Mouse (Mus musculus): ENCODE data around the gene Tyw1. TPM values are rescaled to one million over a fixed set of nuclear protein-coding genes. Genes with fewer than 3 reads are reported as not detected.
A peak's percentile ranks its signal among the peaks of the same experiment; 100 is the strongest.

The Tyw1 gene
- polyA plus RNA-seq, 1 experiment from 2014 or later, result 32.5 TPM

DNA sequence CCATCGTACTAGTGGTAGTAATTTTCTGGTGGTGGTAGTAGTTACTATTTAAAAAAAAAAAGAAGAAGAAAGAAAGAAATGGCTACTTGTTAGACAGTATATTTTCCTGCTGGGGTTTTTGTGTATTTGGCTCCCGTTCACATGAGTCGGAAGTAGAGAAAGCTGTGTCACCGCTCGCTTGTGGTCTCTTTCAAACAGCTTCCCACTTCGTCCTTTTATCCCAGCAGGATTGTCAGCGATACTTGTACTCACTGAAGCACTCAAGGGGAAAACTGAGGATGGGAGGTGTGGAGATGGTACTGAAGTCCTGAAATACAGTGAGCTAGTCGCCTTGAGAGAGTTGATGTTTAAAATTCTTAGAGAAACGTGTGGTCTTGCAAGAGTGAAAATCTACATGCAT is 72.9 kb downstream of the Tyw1 start:
- H3K27me3 ChIP-seq (ENCODE audit: poor library complexity, severe bottlenecking), result no peaks in the 10 kb centered on the region
- no peak overlapping the region for H3K4me3 ChIP-seq
- no peaks in the 10 kb centered on the region; the same call in 1 of the 2 replicates for H3K4me1 ChIP-seq
- H3K27ac ChIP-seq, result no peak overlapping the region
- H3K9me3 ChIP-seq, result peaks cover 11% of the 10 kb centered on the region
- WGBS, result 89% methylated on average over 9 of the region's 9 CpGs
- no peak for DNase-seq (ENCODE audit: extremely low spot score, low spot score)
- H3K36me3 ChIP-seq (replicated peaks), result peaks cover 48% of the 10 kb centered on the region

GRCm38 (mm10) chr5:130329889-130330288 is 74.5 kb downstream of the Tyw1 start:
- Histone ChIP-seq H3K27me3 (ENCODE audit: poor library complexity, severe bottlenecking) (no peaks in the 10 kb centered on the region; the same call in 1 of the 2 replicates), H3K9me3 (0 out of 2 replicates have a peak, but pooled peaks cover under 1% of the 10 kb centered on the region), H3K4me1 (no peaks in the 10 kb centered on the region; the same call in 1 of the 2 replicates), H3K4me3 (no peak overlapping the region), H3K36me3 (replicated peaks) (peaks cover 43% of the 10 kb centered on the region), H3K27ac (no peak overlapping the region)
- WGBS, result 82% methylated on average over 2 of the region's 2 CpGs
- no peak for DNase-seq (ENCODE audit: extremely low spot score, low spot score)

DNA sequence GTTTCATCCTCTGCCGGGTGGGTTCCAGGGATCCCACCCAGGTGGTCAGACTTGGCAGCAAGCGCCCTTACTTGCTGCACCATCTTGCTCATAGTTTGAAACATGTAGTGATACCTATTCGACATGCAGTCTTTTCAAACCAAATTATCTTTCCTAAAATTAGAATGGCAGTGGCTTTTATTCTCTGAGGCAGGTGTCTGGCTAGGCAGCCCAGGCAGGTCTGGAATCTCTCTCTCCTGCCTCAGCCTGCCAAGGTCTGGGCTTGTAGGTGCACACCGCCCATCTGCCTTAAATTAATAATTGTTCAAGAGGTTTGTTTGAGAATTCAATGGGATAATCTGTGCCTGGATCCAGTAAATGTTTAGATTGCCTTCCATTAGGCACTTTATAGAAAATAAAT is 75.4 kb downstream of the Tyw1 start:
- Histone ChIP-seq H3K36me3 (replicated peaks) (peaks cover 43% of the 10 kb centered on the region), H3K9me3 (peaks cover 6% of the 10 kb centered on the region), H3K27ac (no peak overlapping the region), H3K4me3 (no peak overlapping the region), H3K27me3 (ENCODE audit: poor library complexity, severe bottlenecking) (peaks cover 6% of the 10 kb centered on the region; the same call in 1 of the 2 replicates), H3K4me1 (no peaks in the 10 kb centered on the region; the same call in 1 of the 2 replicates)
- WGBS, result 90% methylated on average over 4 of the region's 4 CpGs
- DNase-seq (ENCODE audit: extremely low spot score, low spot score), result no peak

DNA sequence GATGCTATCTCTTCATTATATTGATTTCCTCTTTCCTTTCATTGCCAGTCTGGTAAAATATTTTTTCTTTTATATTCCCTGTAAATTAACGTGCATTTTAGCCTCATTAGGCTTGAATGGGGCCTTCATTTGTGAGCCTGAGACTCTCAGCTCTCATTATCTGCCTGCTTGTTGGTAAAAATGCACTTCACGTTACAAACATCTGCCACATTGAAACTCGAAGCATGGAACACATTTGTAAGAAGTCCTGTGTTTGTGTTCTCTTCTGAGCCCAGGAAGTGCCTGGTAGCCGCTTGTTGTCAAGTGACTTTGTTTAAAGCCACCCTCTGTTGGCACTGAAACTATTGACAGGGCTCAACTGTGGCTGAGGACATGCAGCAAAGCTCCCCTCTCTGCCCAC is 75.8 kb downstream of the Tyw1 start:
- no peaks in the 10 kb centered on the region; the same call in 1 of the 2 replicates for H3K4me1 ChIP-seq
- H3K27me3 ChIP-seq (ENCODE audit: poor library complexity, severe bottlenecking), result peaks cover 10% of the 10 kb centered on the region; the same call in 1 of the 2 replicates
- peaks cover 6% of the 10 kb centered on the region for H3K9me3 ChIP-seq
- DNase-seq (ENCODE audit: extremely low spot score, low spot score), result no peak
- 83% methylated on average over 4 of the region's 4 CpGs for WGBS
- H3K27ac ChIP-seq, result peak overlapping the region; percentile 60; the same call in 1 of the 2 replicates
- peaks cover 43% of the 10 kb centered on the region for H3K36me3 ChIP-seq (replicated peaks)
- H3K4me3 ChIP-seq, result no peak overlapping the region

- no peaks in the 10 kb centered on the region; the same call in 1 of the 2 replicates for H3K4me1 ChIP-seq
- no peak for DNase-seq (ENCODE audit: extremely low spot score, low spot score)
- no peak overlapping the region for H3K27ac ChIP-seq
- H3K36me3 ChIP-seq (replicated peaks), result peaks cover 47% of the 10 kb centered on the region
- peaks cover 22% of the 10 kb centered on the region; the same call in 1 of the 2 replicates for H3K27me3 ChIP-seq (ENCODE audit: poor library complexity, severe bottlenecking)
- H3K4me3 ChIP-seq, result no peak overlapping the region
- 95% methylated on average over 7 of the region's 7 CpGs for WGBS
- peaks cover 6% of the 10 kb centered on the region for H3K9me3 ChIP-seq
Measured at GRCm38 (mm10) chr5:130333566-130333965, 78.1 kb downstream of the Tyw1 start.

GRCm38 (mm10) chr5:130333971-130334370 is 78.6 kb downstream of the Tyw1 start:
- Histone ChIP-seq H3K4me1 (no peaks in the 10 kb centered on the region; the same call in 1 of the 2 replicates), H3K4me3 (no peak overlapping the region), H3K27me3 (ENCODE audit: poor library complexity, severe bottlenecking) (peaks cover 22% of the 10 kb centered on the region; the same call in 1 of the 2 replicates), H3K36me3 (replicated peaks) (peaks cover 43% of the 10 kb centered on the region), H3K27ac (no peak overlapping the region), H3K9me3 (peaks cover 6% of the 10 kb centered on the region)
- no peak for DNase-seq (ENCODE audit: extremely low spot score, low spot score)
- 91% methylated on average over 11 of the region's 11 CpGs for WGBS

GRCm38 (mm10) chr5:130335462-130335861 is 80.0 kb downstream of the Tyw1 start:
- peaks cover 47% of the 10 kb centered on the region for H3K36me3 ChIP-seq (replicated peaks)
- H3K27ac ChIP-seq, result no peak overlapping the region
- peaks cover 33% of the 10 kb centered on the region for H3K27me3 ChIP-seq (ENCODE audit: poor library complexity, severe bottlenecking)
- H3K9me3 ChIP-seq, result peaks cover 6% of the 10 kb centered on the region
- no peaks in the 10 kb centered on the region; the same call in 1 of the 2 replicates for H3K4me1 ChIP-seq
- DNase-seq (ENCODE audit: extremely low spot score, low spot score), result no peak
- WGBS, result 96% methylated on average over 4 of the region's 4 CpGs
- no peak overlapping the region for H3K4me3 ChIP-seq

GRCm38 (mm10) chr5:130340656-130341055 is 85.2 kb downstream of the Tyw1 start:
- H3K4me1 ChIP-seq, result no peaks in the 10 kb centered on the region
- no peak for DNase-seq (ENCODE audit: extremely low spot score, low spot score)
- H3K27ac ChIP-seq, result no peak overlapping the region
- peaks cover 47% of the 10 kb centered on the region for H3K27me3 ChIP-seq (ENCODE audit: poor library complexity, severe bottlenecking)
- WGBS, result 96% methylated on average over 15 of the region's 15 CpGs
- no peaks in the 10 kb centered on the region; the same call in 1 of the 2 replicates for H3K9me3 ChIP-seq
- peaks cover 72% of the 10 kb centered on the region for H3K36me3 ChIP-seq (replicated peaks)
- no peak overlapping the region for H3K4me3 ChIP-seq

- Histone ChIP-seq H3K4me3 (no peak overlapping the region), H3K36me3 (replicated peaks) (peaks cover 45% of the 10 kb centered on the region), H3K27ac (no peak overlapping the region), H3K9me3 (peaks cover 14% of the 10 kb centered on the region; the same call in 1 of the 2 replicates), H3K27me3 (ENCODE audit: poor library complexity, severe bottlenecking) (peaks cover 24% of the 10 kb centered on the region), H3K4me1 (no peaks in the 10 kb centered on the region)
- 96% methylated on average over 7 of the region's 7 CpGs for WGBS
- no peak for DNase-seq (ENCODE audit: extremely low spot score, low spot score)
Measured at GRCm38 (mm10) chr5:130344999-130345398, 89.6 kb downstream of the Tyw1 start.

GRCm38 (mm10) chr5:130345871-130346270 is 90.5 kb downstream of the Tyw1 start:
- no peak for DNase-seq (ENCODE audit: extremely low spot score, low spot score)
- Histone ChIP-seq H3K4me3 (no peak overlapping the region), H3K4me1 (no peaks in the 10 kb centered on the region), H3K36me3 (replicated peaks) (peaks cover 37% of the 10 kb centered on the region), H3K27ac (no peak overlapping the region), H3K9me3 (peaks cover 14% of the 10 kb centered on the region; the same call in 1 of the 2 replicates), H3K27me3 (ENCODE audit: poor library complexity, severe bottlenecking) (peaks cover 15% of the 10 kb centered on the region)
- 90% methylated on average over 2 of the region's 2 CpGs for WGBS

GRCm38 (mm10) chr5:130355223-130355622 is 99.8 kb downstream of the Tyw1 start:
- DNase-seq (ENCODE audit: extremely low spot score, low spot score), result no peak
- Histone ChIP-seq H3K9me3 (no peaks in the 10 kb centered on the region), H3K4me1 (no peaks in the 10 kb centered on the region), H3K27me3 (ENCODE audit: poor library complexity, severe bottlenecking) (no peaks in the 10 kb centered on the region), H3K36me3 (replicated peaks) (no peaks in the 10 kb centered on the region), H3K27ac (no peak overlapping the region), H3K4me3 (no peak overlapping the region)
- WGBS, result 69% methylated on average over 7 of the region's 7 CpGs

DNA sequence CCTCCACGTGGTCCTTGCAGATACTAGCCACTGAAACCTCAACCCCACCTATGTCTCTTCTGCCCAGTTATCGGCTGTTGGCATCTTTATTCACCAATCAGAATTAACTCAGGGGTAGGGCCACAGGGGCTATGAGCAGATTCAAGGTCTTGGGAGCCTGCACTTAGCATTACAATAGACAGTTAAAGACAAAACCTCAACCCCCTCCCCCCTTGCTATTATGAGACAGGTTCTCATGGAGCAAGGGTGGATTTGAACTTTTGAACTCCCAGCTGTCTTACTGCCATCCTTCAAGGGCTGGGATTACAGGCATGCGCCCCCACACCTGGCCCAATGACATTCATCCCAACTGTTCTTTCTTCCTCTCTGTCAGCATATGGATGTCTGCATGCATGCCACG is 107.7 kb downstream of the Tyw1 start:
- peaks cover 13% of the 10 kb centered on the region for H3K4me1 ChIP-seq
- no peak for DNase-seq (ENCODE audit: extremely low spot score, low spot score)
- no peak overlapping the region for H3K4me3 ChIP-seq
- H3K9me3 ChIP-seq, result no peaks in the 10 kb centered on the region
- no peaks in the 10 kb centered on the region for H3K36me3 ChIP-seq (replicated peaks)
- H3K27ac ChIP-seq, result no peak overlapping the region
- WGBS, result 73% methylated on average over 4 of the region's 4 CpGs
- no peaks in the 10 kb centered on the region for H3K27me3 ChIP-seq (ENCODE audit: poor library complexity, severe bottlenecking)

- Histone ChIP-seq H3K27me3 (ENCODE audit: poor library complexity, severe bottlenecking) (no peaks in the 10 kb centered on the region), H3K27ac (no peak overlapping the region), H3K9me3 (no peaks in the 10 kb centered on the region), H3K4me3 (no peak overlapping the region), H3K4me1 (peaks cover 13% of the 10 kb centered on the region), H3K36me3 (replicated peaks) (no peaks in the 10 kb centered on the region)
- WGBS, result 53% methylated on average over 3 of the region's 3 CpGs
- no peak for DNase-seq (ENCODE audit: extremely low spot score, low spot score)
Measured at GRCm38 (mm10) chr5:130363773-130364172, 108.4 kb downstream of the Tyw1 start.
